Mouse (Mus musculus) heart, adult 11 months (tissue): ENCODE measurements around the gene Sgk1.

Source experiments
- DNase-seq: peaks from one replicate; pipeline ENCODE4 v3.0.0; 2022

Sgk1 gene

GRCm38 (mm10) chr10:21975384-21975783 lies 93.4 kb downstream of the Sgk1 start:
- no peak for DNase-seq

- DNase-seq: peak; percentile 94
Measured at GRCm38 (mm10) chr10:21976253-21976652, 94.3 kb downstream of the Sgk1 start.

GRCm38 (mm10) chr10:21978421-21978820 lies 96.4 kb downstream of the Sgk1 start:
- DNase-seq: no peak

GRCm38 (mm10) chr10:21979286-21979965 lies 97.4 kb downstream of the Sgk1 start:
- no peak for DNase-seq

- DNase-seq: no peak
Measured at GRCm38 (mm10) chr10:21980780-21981435, 98.9 kb downstream of the Sgk1 start.

GRCm38 (mm10) chr10:21982303-21982702 lies 100.3 kb downstream of the Sgk1 start:
- DNase-seq: no peak

- DNase-seq: no peak
Measured at GRCm38 (mm10) chr10:21988489-21988888, 106.5 kb downstream of the Sgk1 start.

- DNase-seq: peak; percentile 98
Measured at GRCm38 (mm10) chr10:21991351-21991840, 109.4 kb downstream of the Sgk1 start.

GRCm38 (mm10) chr10:21991986-21992833 lies 110.2 kb downstream of the Sgk1 start:
- peak; percentile 96 for DNase-seq

- peak; percentile 98 for DNase-seq
Measured at GRCm38 (mm10) chr10:21992834-21993514, 111.0 kb downstream of the Sgk1 start.

- peak; percentile 99 for DNase-seq
Measured at GRCm38 (mm10) chr10:21993515-21994373, 111.8 kb downstream of the Sgk1 start.

GRCm38 (mm10) chr10:21994431-21994914 lies 112.5 kb downstream of the Sgk1 start:
- peak; percentile 100 for DNase-seq

GRCm38 (mm10) chr10:21995221-21995620 lies 113.2 kb downstream of the Sgk1 start:
- no peak for DNase-seq

- DNase-seq: peak; percentile 96
Measured at GRCm38 (mm10) chr10:21995661-21996308, 113.8 kb downstream of the Sgk1 start.

GRCm38 (mm10) chr10:21996660-21997447 lies 114.9 kb downstream of the Sgk1 start:
- DNase-seq: peak; percentile 91

- DNase-seq: peak; percentile 90
Measured at GRCm38 (mm10) chr10:21997550-21998204, 115.7 kb downstream of the Sgk1 start.

- DNase-seq: peak; percentile 88
Measured at GRCm38 (mm10) chr10:21998503-21999180, 116.7 kb downstream of the Sgk1 start.

- DNase-seq: peak; percentile 93
Measured at GRCm38 (mm10) chr10:22000491-22001306, 118.7 kb downstream of the Sgk1 start.
